Mouse (Mus musculus) brain, embryonic 14.5 days (tissue): ENCODE data around the gene AV320801.
"Not testable (repeated sequence)": the region's sequence is repeated elsewhere in the genome, so short reads cannot be mapped to it uniquely, and the experiment has no call there.

ENCODE experiments used
- CTCF ChIP-seq: fragments of 200-500 bp; IDR thresholded peaks from 2 replicates; pipeline ENCODE4 v1.5.1; 2012; ENCODE audit warnings: inconsistent platforms, mild to moderate bottlenecking, moderate library complexity, borderline replicate concordance; ENCODE audit not compliant: insufficient read depth, insufficient read length; ENCODE audit errors: extremely low read depth
- POLR2A ChIP-seq: fragments of 200-500 bp; IDR thresholded peaks from 2 replicates; pipeline ENCODE4 v1.6.1; 2012; ENCODE audit warnings: mild to moderate bottlenecking, inconsistent platforms, borderline replicate concordance; ENCODE audit not compliant: poor library complexity, insufficient read depth, insufficient read length, severe bottlenecking; ENCODE audit errors: extremely low read depth

- TF ChIP-seq CTCF, POLR2A: not testable (repeated sequence)
Measured at GRCm38 (mm10) chrX:135494288-135494687, at the start of gene AV320801.
